Mouse (Mus musculus) brain, embryonic 14.5 days (tissue): Measurements from ENCODE around the gene Masp1.

Source experiments
- CTCF ChIP-seq: fragments of 200-500 bp; IDR thresholded peaks from 2 replicates; pipeline ENCODE4 v1.5.1; 2012; ENCODE audit warnings: inconsistent platforms, mild to moderate bottlenecking, moderate library complexity, borderline replicate concordance; ENCODE audit not compliant: insufficient read depth, insufficient read length; ENCODE audit errors: extremely low read depth
- POLR2A ChIP-seq: fragments of 200-500 bp; IDR thresholded peaks from 2 replicates; pipeline ENCODE4 v1.6.1; 2012; ENCODE audit warnings: mild to moderate bottlenecking, inconsistent platforms, borderline replicate concordance; ENCODE audit not compliant: poor library complexity, insufficient read depth, insufficient read length, severe bottlenecking; ENCODE audit errors: extremely low read depth

- TF ChIP-seq CTCF: no peak
- no peak for TF ChIP-seq POLR2A
These were observed 21.9 kb downstream of the Masp1 start for GRCm38 (mm10) chr16:23498691-23499131.
